Mouse (Mus musculus): ENCODE measurements around the gene Sstr4. TPM values are rescaled to one million over a fixed set of nuclear protein-coding genes. Genes with fewer than 3 reads are reported as not detected.

Sstr4 gene
- polyA plus RNA-seq (2015; fragmentation: Nextera tagmentation; extraction: Ambion mirVana): 3.1 and 3.8 TPM in 2 replicates

- no peaks in the 10 kb centered on the region for H3K9me3 ChIP-seq (ENCODE audit: control insufficient read depth, low read length)
- H3K27me3 ChIP-seq (ENCODE audit: control insufficient read depth, insufficient read depth, low read depth, low read length): peaks cover 2% of the 10 kb centered on the region; the same call in 1 of the 2 replicates
- H3K27ac ChIP-seq (ENCODE audit: low read length): no peak within 1 kb of the TSS
- H3K4me3 ChIP-seq (ENCODE audit: low read length): peak within 1 kb of the TSS; percentile 63
- 2% methylated on average over 82 of the region's 83 CpGs for WGBS
- H3K9ac ChIP-seq (ENCODE audit: low read length): peak within 1 kb of the TSS; percentile 69
- peak within 1 kb of the TSS; percentile 100 for H3K4me2 ChIP-seq (ENCODE audit: low read depth, low read length)
- H3K36me3 ChIP-seq (ENCODE audit: control insufficient read depth, insufficient read depth, low read length): no peaks in the 10 kb centered on the region
- ATAC-seq (ENCODE audit: low read depth): peak; percentile 57
- peaks cover 39% of the 10 kb centered on the region for H3K4me1 ChIP-seq (replicated peaks; ENCODE audit: control insufficient read depth, insufficient read depth, low read length)
Observed at GRCm38 (mm10) chr2:148395131-148396051, at the start of gene Sstr4. Gene Sstr4, plus strand, starts transcription at chr2:148395344.

GRCm38 (mm10) chr2:148345373-148345772 lies 49.8 kb upstream of the Sstr4 start:
- H3K36me3 ChIP-seq (ENCODE audit: control insufficient read depth, insufficient read depth, low read length): no peaks in the 10 kb centered on the region
- no peak overlapping the region for H3K4me3 ChIP-seq (ENCODE audit: low read length)
- peak overlapping the region; percentile 41 for H3K27ac ChIP-seq (ENCODE audit: low read length)
- no peaks in the 10 kb centered on the region for H3K27me3 ChIP-seq (ENCODE audit: control insufficient read depth, insufficient read depth, low read depth, low read length)
- H3K9me3 ChIP-seq (ENCODE audit: control insufficient read depth, low read length): no peaks in the 10 kb centered on the region
- H3K9ac ChIP-seq (ENCODE audit: low read length): no peak overlapping the region
- peak; percentile 65 for ATAC-seq (ENCODE audit: low read depth)
- H3K4me2 ChIP-seq (ENCODE audit: low read depth, low read length): no peak overlapping the region
- H3K4me1 ChIP-seq (replicated peaks; ENCODE audit: control insufficient read depth, insufficient read depth, low read length): no peaks in the 10 kb centered on the region

- no peaks in the 10 kb centered on the region for H3K4me1 ChIP-seq (replicated peaks; ENCODE audit: control insufficient read depth, insufficient read depth, low read length)
- no peaks in the 10 kb centered on the region for H3K27me3 ChIP-seq (ENCODE audit: control insufficient read depth, insufficient read depth, low read depth, low read length)
- no peak overlapping the region for H3K9ac ChIP-seq (ENCODE audit: low read length)
- H3K4me2 ChIP-seq (ENCODE audit: low read depth, low read length): no peak overlapping the region
- no peak for ATAC-seq (ENCODE audit: low read depth)
- H3K36me3 ChIP-seq (ENCODE audit: control insufficient read depth, insufficient read depth, low read length): no peaks in the 10 kb centered on the region
- no peak overlapping the region for H3K4me3 ChIP-seq (ENCODE audit: low read length)
- no peak overlapping the region for H3K27ac ChIP-seq (ENCODE audit: low read length)
- 96% methylated on average over 1 of the region's 1 CpGs for WGBS
- H3K9me3 ChIP-seq (ENCODE audit: control insufficient read depth, low read length): no peaks in the 10 kb centered on the region
Observed at GRCm38 (mm10) chr2:148346976-148347375, 48.2 kb upstream of the Sstr4 start.

- no peaks in the 10 kb centered on the region for H3K27me3 ChIP-seq (ENCODE audit: control insufficient read depth, insufficient read depth, low read depth, low read length)
Observed at GRCm38 (mm10) chr2:148349509-148350307, 45.4 kb upstream of the Sstr4 start.

GRCm38 (mm10) chr2:148350460-148350859 lies 44.7 kb upstream of the Sstr4 start:
- Histone ChIP-seq H3K9me3 (ENCODE audit: control insufficient read depth, low read length) (no peaks in the 10 kb centered on the region), H3K4me3 (ENCODE audit: low read length) (no peak overlapping the region), H3K4me1 (replicated peaks; ENCODE audit: control insufficient read depth, insufficient read depth, low read length) (no peaks in the 10 kb centered on the region), H3K9ac (ENCODE audit: low read length) (no peak overlapping the region), H3K27ac (ENCODE audit: low read length) (no peak overlapping the region), H3K27me3 (ENCODE audit: control insufficient read depth, insufficient read depth, low read depth, low read length) (no peaks in the 10 kb centered on the region), H3K4me2 (ENCODE audit: low read depth, low read length) (no peak overlapping the region), H3K36me3 (ENCODE audit: control insufficient read depth, insufficient read depth, low read length) (no peaks in the 10 kb centered on the region)
- 66% methylated on average over 2 of the region's 2 CpGs for WGBS
- ATAC-seq (ENCODE audit: low read depth): no peak

More at GRCm38 (mm10) chr2:148349509-148350307, 45.4 kb upstream of the Sstr4 start:
- Histone ChIP-seq H3K9ac (ENCODE audit: low read length) (no peak overlapping the region), H3K36me3 (ENCODE audit: control insufficient read depth, insufficient read depth, low read length) (no peaks in the 10 kb centered on the region), H3K9me3 (ENCODE audit: control insufficient read depth, low read length) (no peaks in the 10 kb centered on the region), H3K4me2 (ENCODE audit: low read depth, low read length) (no peak overlapping the region), H3K4me3 (ENCODE audit: low read length) (no peak overlapping the region), H3K27ac (ENCODE audit: low read length) (no peak overlapping the region), H3K4me1 (replicated peaks; ENCODE audit: control insufficient read depth, insufficient read depth, low read length) (no peaks in the 10 kb centered on the region)
- no peak for ATAC-seq (ENCODE audit: low read depth)
- 63% methylated on average over 4 of the region's 4 CpGs for WGBS

GRCm38 (mm10) chr2:148352655-148353054 lies 42.5 kb upstream of the Sstr4 start:
- Histone ChIP-seq H3K36me3 (ENCODE audit: control insufficient read depth, insufficient read depth, low read length) (no peaks in the 10 kb centered on the region), H3K4me1 (replicated peaks; ENCODE audit: control insufficient read depth, insufficient read depth, low read length) (no peaks in the 10 kb centered on the region), H3K9me3 (ENCODE audit: control insufficient read depth, low read length) (no peaks in the 10 kb centered on the region), H3K9ac (ENCODE audit: low read length) (no peak overlapping the region), H3K4me2 (ENCODE audit: low read depth, low read length) (no peak overlapping the region), H3K27ac (ENCODE audit: low read length) (no peak overlapping the region), H3K27me3 (ENCODE audit: control insufficient read depth, insufficient read depth, low read depth, low read length) (no peaks in the 10 kb centered on the region), H3K4me3 (ENCODE audit: low read length) (no peak overlapping the region)
- WGBS: 59% methylated on average over 1 of the region's 1 CpGs
- no peak for ATAC-seq (ENCODE audit: low read depth)

GRCm38 (mm10) chr2:148357145-148357544 lies 38.0 kb upstream of the Sstr4 start:
- Histone ChIP-seq H3K9ac (ENCODE audit: low read length) (no peak overlapping the region), H3K27ac (ENCODE audit: low read length) (no peak overlapping the region), H3K27me3 (ENCODE audit: control insufficient read depth, insufficient read depth, low read depth, low read length) (no peaks in the 10 kb centered on the region), H3K4me3 (ENCODE audit: low read length) (no peak overlapping the region), H3K4me1 (replicated peaks; ENCODE audit: control insufficient read depth, insufficient read depth, low read length) (no peaks in the 10 kb centered on the region), H3K9me3 (ENCODE audit: control insufficient read depth, low read length) (no peaks in the 10 kb centered on the region), H3K36me3 (ENCODE audit: control insufficient read depth, insufficient read depth, low read length) (no peaks in the 10 kb centered on the region), H3K4me2 (ENCODE audit: low read depth, low read length) (no peak overlapping the region)
- 83% methylated on average over 1 of the region's 1 CpGs for WGBS
- no peak for ATAC-seq (ENCODE audit: low read depth)

- 81% methylated on average over 3 of the region's 3 CpGs for WGBS
- Histone ChIP-seq H3K4me2 (ENCODE audit: low read depth, low read length) (no peak overlapping the region), H3K4me3 (ENCODE audit: low read length) (no peak overlapping the region), H3K27ac (ENCODE audit: low read length) (peak overlapping the region; percentile 2), H3K9me3 (ENCODE audit: control insufficient read depth, low read length) (no peaks in the 10 kb centered on the region), H3K9ac (ENCODE audit: low read length) (no peak overlapping the region), H3K4me1 (replicated peaks; ENCODE audit: control insufficient read depth, insufficient read depth, low read length) (peaks cover 5% of the 10 kb centered on the region; the same call in 1 of the 2 replicates), H3K36me3 (ENCODE audit: control insufficient read depth, insufficient read depth, low read length) (no peaks in the 10 kb centered on the region), H3K27me3 (ENCODE audit: control insufficient read depth, insufficient read depth, low read depth, low read length) (no peaks in the 10 kb centered on the region; the same call in 1 of the 2 replicates)
- no peak for ATAC-seq (ENCODE audit: low read depth)
Observed at GRCm38 (mm10) chr2:148364536-148364935, 30.6 kb upstream of the Sstr4 start.

- peaks cover 5% of the 10 kb centered on the region; the same call in 1 of the 2 replicates for H3K4me1 ChIP-seq (replicated peaks; ENCODE audit: control insufficient read depth, insufficient read depth, low read length)
- no peaks in the 10 kb centered on the region; the same call in 1 of the 2 replicates for H3K27me3 ChIP-seq (ENCODE audit: control insufficient read depth, insufficient read depth, low read depth, low read length)
- H3K9me3 ChIP-seq (ENCODE audit: control insufficient read depth, low read length): no peaks in the 10 kb centered on the region
- H3K36me3 ChIP-seq (ENCODE audit: control insufficient read depth, insufficient read depth, low read length): no peaks in the 10 kb centered on the region
- no peak overlapping the region for H3K9ac ChIP-seq (ENCODE audit: low read length)
- 47% methylated on average over 1 of the region's 1 CpGs for WGBS
- H3K27ac ChIP-seq (ENCODE audit: low read length): 0 out of 2 replicates have a peak overlapping the region, but pooled peaks have one; percentile 18
- no peak overlapping the region for H3K4me2 ChIP-seq (ENCODE audit: low read depth, low read length)
- ATAC-seq (ENCODE audit: low read depth): peak; percentile 67
- no peak overlapping the region for H3K4me3 ChIP-seq (ENCODE audit: low read length)
Observed at GRCm38 (mm10) chr2:148365227-148365626, 29.9 kb upstream of the Sstr4 start.

Measured in lung, embryonic 16.5 days (tissue).